Mouse (Mus musculus) limb, embryonic 14.5 days (tissue): ENCODE measurements around the gene Hsph1. TPM values are rescaled to one million over a fixed set of nuclear protein-coding genes. Genes with fewer than 3 reads are reported as not detected.
A peak's percentile ranks its signal among the peaks of the same experiment; 100 is the strongest.

Source experiments
- ATAC-seq: fragments of 200-750 bp; cut with Nextera tagmentation; 2 replicates; pipeline ENCODE4 v1.8.0; 2017; ENCODE audit warnings: low read depth, moderate number of reproducible peaks, moderate TSS enrichment; ENCODE audit not compliant: low FRiP score
- DNase-seq: peaks from one replicate; pipeline ENCODE4 v3.0.0-alpha.2; 2015; ENCODE audit warnings: low spot score
- H3K27ac ChIP-seq: fragments of 300-500 bp; sonication (generic); replicated peaks from 2 replicates; pipeline ENCODE4 v1.5.1; 2014; ENCODE audit warnings: low read depth, mild to moderate bottlenecking, low read length, moderate library complexity, mixed read lengths
- H3K27me3 ChIP-seq: fragments of 300-500 bp; sonication (generic); 2 replicates; pipeline ENCODE4 v1.6.1; 2014; ENCODE audit warnings: low read length, mixed read lengths; ENCODE audit not compliant: control insufficient read depth, insufficient read depth
- H3K36me3 ChIP-seq: fragments of 300-500 bp; sonication (generic); 2 replicates; pipeline ENCODE4 v1.6.1; 2014; ENCODE audit warnings: mild to moderate bottlenecking, low read length, moderate library complexity, mixed read lengths; ENCODE audit not compliant: control insufficient read depth, insufficient read depth
- H3K4me1 ChIP-seq: fragments of 300-500 bp; sonication (generic); 2 replicates; pipeline ENCODE4 v1.6.1; 2014; ENCODE audit warnings: antibody characterized with exemption, low read length, mixed read lengths; ENCODE audit not compliant: control insufficient read depth, insufficient read depth
- H3K4me2 ChIP-seq: fragments of 300-500 bp; sonication (generic); replicated peaks from 2 replicates; pipeline ENCODE4 v1.6.1; 2014; ENCODE audit warnings: low read depth, mild to moderate bottlenecking, low read length, moderate library complexity; ENCODE audit not compliant: severe bottlenecking
- H3K4me3 ChIP-seq: fragments of 300-500 bp; sonication (generic); replicated peaks from 2 replicates; pipeline ENCODE4 v1.5.1; 2014; ENCODE audit warnings: low read length
- H3K9ac ChIP-seq: fragments of 300-500 bp; sonication (generic); 2 replicates; pipeline ENCODE4 v1.6.1; 2014; ENCODE audit warnings: mild to moderate bottlenecking, low read depth, low read length, moderate library complexity; ENCODE audit not compliant: severe bottlenecking
- H3K9me3 ChIP-seq: fragments of 300-500 bp; sonication (generic); 2 replicates; pipeline ENCODE4 v1.6.1; 2016; ENCODE audit warnings: low read length; ENCODE audit not compliant: control insufficient read depth
- POLR2A ChIP-seq: fragments of 200-500 bp; IDR thresholded peaks from 2 replicates; pipeline ENCODE4 v1.8.0; 2012; ENCODE audit warnings: inconsistent platforms, mild to moderate bottlenecking, moderate library complexity, borderline replicate concordance; ENCODE audit not compliant: insufficient read depth, insufficient read length; ENCODE audit errors: extremely low read depth
- WGBS: fragments of 180-500 bp; shearing (Covaris S2); extraction: QIAGEN DNeasy Blood & Tissue Kit; methylation state at CpG from one replicate; pipeline ENCODE4 v1.1.7; 2014; 5-methylcytosine and 5-hydroxymethylcytosine counted together
- polyA plus RNA-seq, 2 experiments: library from polyadenylated mRNA; depleted of rRNA in 1 of 2; stranded (reverse) in 1 of 2; unstranded in 1 of 2; fragments of >200 nt; fragmentation: Nextera tagmentation in 1 of 2; extraction: Ambion mirVana in 1 of 2; gene quantifications; 2 replicates each; pipeline versions ENCODE4 v1.2.1 to v1.2.3; 2012 to 2014

Gene Hsph1
- polyA plus RNA-seq, 2 experiments = 46.9 to 63.4 TPM

DNA sequence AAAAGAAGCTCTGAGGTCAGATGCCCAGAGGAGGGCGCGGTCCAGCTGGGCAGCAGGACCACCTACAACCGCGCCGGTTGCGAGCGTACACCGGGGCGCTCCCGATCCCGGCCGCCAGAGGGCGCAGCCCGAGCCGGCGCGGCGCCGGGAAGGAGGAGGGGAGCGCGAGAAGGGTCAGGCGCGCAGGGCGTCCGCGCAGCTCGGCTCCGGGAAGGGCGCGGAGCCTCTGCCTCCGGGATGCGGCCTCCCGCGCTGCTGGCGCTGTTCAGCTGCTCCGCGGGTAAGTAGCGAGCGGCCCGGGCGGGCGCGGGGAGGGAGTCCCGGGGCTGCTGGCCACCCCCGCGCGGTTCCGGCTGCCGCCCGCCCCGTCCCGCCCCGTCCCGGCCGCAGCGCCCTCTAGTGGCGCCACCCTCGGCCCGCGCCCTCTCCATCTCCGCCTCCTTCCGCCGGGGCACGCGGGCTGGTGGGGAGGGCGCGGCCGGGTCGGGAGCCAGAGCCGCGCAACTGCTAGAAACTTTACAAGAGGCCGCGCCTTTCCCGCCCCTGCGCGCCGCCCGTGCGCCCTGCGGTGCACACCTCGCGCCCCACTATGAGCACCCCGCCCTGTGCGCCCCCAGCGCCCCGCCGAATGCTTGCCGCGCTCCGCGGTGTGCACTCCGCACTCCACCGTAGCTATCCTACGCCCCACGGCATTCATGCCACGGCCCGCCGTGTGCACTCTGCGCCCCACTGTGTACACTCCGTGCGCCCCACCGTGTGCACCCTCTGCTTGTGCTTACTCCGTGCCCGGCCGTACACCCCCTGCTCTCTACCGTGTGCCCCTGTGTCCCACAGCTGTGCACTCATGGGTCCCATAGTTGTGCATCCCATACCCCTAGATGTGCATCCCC lies 42.2 kb upstream of the Hsph1 start, which contains the start of gene B3glct:
Gene B3glct, plus strand, starts transcription at position 131 of the 890 bp plus-strand sequence.
- TF ChIP-seq POLR2A = peak; percentile 58; the same call in 1 of the 2 replicates
- Histone ChIP-seq H3K9ac (peak within 1 kb of the TSS; percentile 88), H3K4me2 (peak within 1 kb of the TSS; percentile 92), H3K4me3 (peak within 1 kb of the TSS; percentile 71), H3K36me3 (no peaks in the 10 kb centered on the region), H3K4me1 (peaks cover 6% of the 10 kb centered on the region; the same call in 1 of the 2 replicates), H3K27ac (peak within 1 kb of the TSS; percentile 81), H3K9me3 (no peaks in the 10 kb centered on the region), H3K27me3 (no peaks in the 10 kb centered on the region)
- under 1% methylated on average over 38 of the region's 106 CpGs for WGBS
- DNase-seq = peak; percentile 54
- ATAC-seq = peak; percentile 95

DNA sequence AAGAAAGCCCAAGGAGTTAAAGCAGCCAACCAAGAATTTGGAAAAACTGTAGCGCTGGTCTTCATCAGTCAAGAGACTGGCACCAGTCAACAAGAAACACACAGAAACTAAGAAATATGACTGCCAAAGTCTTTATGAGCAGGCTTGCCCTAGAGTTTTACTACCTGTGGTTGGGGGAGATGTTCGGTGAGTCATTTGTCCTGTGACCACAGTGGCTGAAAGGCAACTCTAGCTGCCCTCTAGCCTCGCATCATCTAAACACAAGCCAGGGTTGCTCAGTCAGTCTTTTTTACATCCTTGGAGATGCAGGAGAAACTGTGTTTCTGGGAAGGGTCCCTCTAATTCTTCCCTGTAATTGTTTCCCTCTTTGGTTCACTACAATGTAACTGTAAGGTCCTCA lies 41.0 kb upstream of the Hsph1 start:
- H3K27ac ChIP-seq = no peak overlapping the region
- no peak overlapping the region for H3K9ac ChIP-seq
- DNase-seq = no peak
- no peaks in the 10 kb centered on the region for H3K27me3 ChIP-seq
- no peaks in the 10 kb centered on the region for H3K36me3 ChIP-seq
- no peak overlapping the region for H3K4me2 ChIP-seq
- no peaks in the 10 kb centered on the region for H3K9me3 ChIP-seq
- TF ChIP-seq POLR2A = no peak
- no peak overlapping the region for H3K4me3 ChIP-seq
- no peak for ATAC-seq
- WGBS = 90% methylated on average over 3 of the region's 3 CpGs
- peaks cover 6% of the 10 kb centered on the region; the same call in 1 of the 2 replicates for H3K4me1 ChIP-seq

GRCm38 (mm10) chr5:149663417-149663816 lies 27.2 kb upstream of the Hsph1 start:
- WGBS = 81% methylated on average over 5 of the region's 5 CpGs
- no peak for ATAC-seq
- Histone ChIP-seq H3K36me3 (no peaks in the 10 kb centered on the region), H3K9me3 (no peaks in the 10 kb centered on the region), H3K4me2 (no peak overlapping the region), H3K27ac (no peak overlapping the region), H3K4me1 (no peaks in the 10 kb centered on the region), H3K4me3 (no peak overlapping the region), H3K27me3 (no peaks in the 10 kb centered on the region), H3K9ac (no peak overlapping the region)
- DNase-seq = no peak
- TF ChIP-seq POLR2A = no peak

DNA sequence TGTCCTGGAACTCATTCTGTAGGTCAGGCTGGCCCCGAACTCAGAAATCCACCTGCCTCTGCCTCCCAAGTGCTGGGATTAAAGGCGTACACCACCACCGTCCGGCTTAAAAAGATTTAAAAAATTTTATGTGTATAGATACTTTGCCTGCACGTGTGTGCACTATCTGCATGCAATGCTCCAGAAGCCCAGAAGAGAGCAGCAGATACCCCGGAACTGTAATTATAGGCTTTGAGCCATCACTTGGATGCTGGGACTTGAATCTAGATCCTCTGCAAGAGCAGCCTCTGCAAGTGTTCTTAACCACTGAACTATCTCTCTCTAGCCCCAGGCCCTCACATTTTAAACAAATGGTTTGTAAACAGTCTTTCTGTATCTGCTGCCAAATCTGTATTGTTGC lies 26.8 kb upstream of the Hsph1 start:
- no peaks in the 10 kb centered on the region for H3K9me3 ChIP-seq
- ATAC-seq = no peak
- no peak overlapping the region for H3K9ac ChIP-seq
- H3K4me2 ChIP-seq = no peak overlapping the region
- H3K36me3 ChIP-seq = no peaks in the 10 kb centered on the region
- H3K4me1 ChIP-seq = no peaks in the 10 kb centered on the region
- WGBS = 91% methylated on average over 6 of the region's 6 CpGs
- no peak for TF ChIP-seq POLR2A
- no peaks in the 10 kb centered on the region for H3K27me3 ChIP-seq
- DNase-seq = no peak
- no peak overlapping the region for H3K27ac ChIP-seq
- H3K4me3 ChIP-seq = no peak overlapping the region

GRCm38 (mm10) chr5:149661428-149661827 lies 25.3 kb upstream of the Hsph1 start:
- no peak overlapping the region for H3K4me2 ChIP-seq
- H3K36me3 ChIP-seq = no peaks in the 10 kb centered on the region
- no peak overlapping the region for H3K4me3 ChIP-seq
- ATAC-seq = no peak
- 87% methylated on average over 6 of the region's 6 CpGs for WGBS
- H3K27ac ChIP-seq = no peak overlapping the region
- H3K27me3 ChIP-seq = no peaks in the 10 kb centered on the region
- no peak overlapping the region for H3K9ac ChIP-seq
- TF ChIP-seq POLR2A = no peak
- DNase-seq = peak; percentile 1
- no peaks in the 10 kb centered on the region for H3K9me3 ChIP-seq
- no peaks in the 10 kb centered on the region for H3K4me1 ChIP-seq

DNA sequence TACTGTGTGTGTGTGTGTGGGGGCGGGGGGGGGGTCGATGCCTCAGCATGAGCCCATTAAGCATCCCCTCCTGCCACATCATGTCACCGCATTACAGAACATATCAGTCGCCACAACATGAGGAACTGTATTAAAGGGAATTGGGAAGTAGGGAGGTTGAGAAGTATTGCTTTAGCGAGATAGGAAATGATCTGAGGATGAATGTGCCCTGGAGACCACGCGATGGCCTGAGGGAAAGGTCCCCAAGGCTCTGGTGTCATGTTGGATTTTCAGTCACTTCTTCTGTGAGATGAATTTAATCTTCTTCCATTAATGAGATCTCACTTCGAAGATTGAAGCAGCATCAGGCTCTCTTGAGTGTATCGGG lies 23.2 kb upstream of the Hsph1 start:
- no peak for ATAC-seq
- H3K36me3 ChIP-seq = no peaks in the 10 kb centered on the region
- H3K27ac ChIP-seq = no peak overlapping the region
- TF ChIP-seq POLR2A = no peak
- no peak overlapping the region for H3K9ac ChIP-seq
- H3K27me3 ChIP-seq = no peaks in the 10 kb centered on the region
- H3K9me3 ChIP-seq = no peaks in the 10 kb centered on the region
- H3K4me1 ChIP-seq = no peaks in the 10 kb centered on the region
- no peak overlapping the region for H3K4me3 ChIP-seq
- no peak overlapping the region for H3K4me2 ChIP-seq
- 65% methylated on average over 9 of the region's 9 CpGs for WGBS
- DNase-seq = no peak
